In the genomic region with DNA sequence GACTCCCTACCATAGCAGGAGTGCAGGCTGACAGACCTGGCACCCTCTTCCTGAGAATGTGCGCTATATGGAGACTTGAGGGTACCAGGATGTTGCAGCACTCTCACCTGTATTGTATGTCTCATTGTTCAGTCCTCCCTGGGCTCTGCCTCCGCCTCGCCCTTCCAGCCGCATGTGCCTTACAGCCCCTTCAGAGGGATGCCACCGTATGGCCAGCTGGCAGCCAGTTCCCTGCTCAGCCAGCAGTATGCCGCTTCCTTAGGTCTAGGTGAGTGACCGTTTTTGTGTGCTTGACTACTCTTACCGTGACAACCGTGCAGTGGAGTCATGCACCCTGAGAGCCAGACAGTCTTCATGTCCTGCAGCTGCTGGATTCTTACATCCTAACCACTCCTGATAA, we compare ENCODE assay signal across 9 mouse cellular contexts. TPM values are rescaled to one million over a fixed set of nuclear protein-coding genes. Genes with fewer than 3 reads are reported as not detected.
DNase-seq lines count a peak whose midpoint lies in the region; ATAC-seq and TF ChIP-seq lines count a peak whose summit lies in the region.
"Had no signal": no experiment of that assay in that cellular context is flagged by ENCODE, and none has a peak within 500 bp of the region (broad histone marks: within the 10 kb centered on the region; RNA-seq: fewer than 3 reads in every experiment).

No protein-coding gene starts in this region.

- TF ChIP-seq CTCF in stomach, postnatal 0 days (IDR thresholded peaks at IDR 0.05; ENCODE audit: low read depth) = no peak

- no peaks in the 10 kb centered on the region for H3K9me3 ChIP-seq in heart, embryonic 11.5 days (replicated peaks; ENCODE audit: control insufficient read depth, low read length)
- H3K9me3 ChIP-seq in stomach, embryonic 14.5 days (ENCODE audit: control insufficient read depth, low read depth, low read length) = no peaks in the 10 kb centered on the region
- H3K9me3 ChIP-seq in stomach, postnatal 0 days (ENCODE audit: control insufficient read depth, low read length) = no peaks in the 10 kb centered on the region
- no peaks in the 10 kb centered on the region for H3K9me3 ChIP-seq in limb, embryonic 13.5 days
- no peaks in the 10 kb centered on the region for H3K9me3 ChIP-seq in stomach, embryonic 16.5 days (replicated peaks; ENCODE audit: control insufficient read depth, low read length)

- 75% methylated on average over 9 of the region's 9 CpGs for WGBS in heart, embryonic 11.5 days (ENCODE audit: insufficient replicate concordance)
- WGBS in stomach, embryonic 14.5 days = 82% methylated on average over 9 of the region's 9 CpGs
- 73% methylated on average over 9 of the region's 9 CpGs for WGBS in stomach, postnatal 0 days
- WGBS in limb, embryonic 13.5 days = 70% methylated on average over 9 of the region's 9 CpGs
- 70% methylated on average over 9 of the region's 9 CpGs for WGBS in stomach, embryonic 16.5 days

- no peak overlapping the region for H3K4me3 ChIP-seq in heart, embryonic 11.5 days (ENCODE audit: low read depth, low read length)
- 0 out of 2 replicates have a peak overlapping the region, but pooled peaks have one; percentile 97 for H3K4me3 ChIP-seq in stomach, embryonic 14.5 days (ENCODE audit: low read depth, low read length)
- no peak overlapping the region for H3K4me3 ChIP-seq in stomach, postnatal 0 days (ENCODE audit: low read depth, low read length)
- peak overlapping the region; percentile 96 for H3K4me3 ChIP-seq in limb, embryonic 13.5 days
- H3K4me3 ChIP-seq in stomach, embryonic 16.5 days (replicated peaks; ENCODE audit: low read length) = no peak overlapping the region

- peaks cover 30% of the 10 kb centered on the region for H3K4me1 ChIP-seq in heart, embryonic 11.5 days (ENCODE audit: control insufficient read depth, insufficient read depth, low read length)
- peaks cover 26% of the 10 kb centered on the region for H3K4me1 ChIP-seq in stomach, embryonic 14.5 days (ENCODE audit: control insufficient read depth, insufficient read depth, low read length)
- no peaks in the 10 kb centered on the region; the same call in none of the 2 replicates for H3K4me1 ChIP-seq in stomach, postnatal 0 days (replicated peaks; ENCODE audit: control insufficient read depth, insufficient read depth)
- peaks cover 45% of the 10 kb centered on the region for H3K4me1 ChIP-seq in limb, embryonic 13.5 days
- peaks cover 24% of the 10 kb centered on the region for H3K4me1 ChIP-seq in stomach, embryonic 16.5 days (ENCODE audit: control insufficient read depth, insufficient read depth, low read length)

- H3K27ac ChIP-seq in heart, embryonic 11.5 days (ENCODE audit: low read depth, low read length) = no peak overlapping the region
- no peak overlapping the region for H3K27ac ChIP-seq in stomach, embryonic 14.5 days (ENCODE audit: low read length)
- no peak overlapping the region for H3K27ac ChIP-seq in stomach, postnatal 0 days (replicated peaks)
- no peak overlapping the region for H3K27ac ChIP-seq in limb, embryonic 13.5 days
- H3K27ac ChIP-seq in stomach, embryonic 16.5 days (ENCODE audit: low read length) = no peak overlapping the region

- peaks cover 26% of the 10 kb centered on the region for H3K36me3 ChIP-seq in heart, embryonic 11.5 days (ENCODE audit: control insufficient read depth, insufficient read depth, low read length)
- H3K36me3 ChIP-seq in stomach, embryonic 14.5 days (ENCODE audit: control insufficient read depth, insufficient read depth, low read length) = peaks cover 43% of the 10 kb centered on the region
- peaks cover 15% of the 10 kb centered on the region for H3K36me3 ChIP-seq in stomach, postnatal 0 days (ENCODE audit: control insufficient read depth, insufficient read depth, low read length)
- peaks cover 54% of the 10 kb centered on the region for H3K36me3 ChIP-seq in limb, embryonic 13.5 days
- H3K36me3 ChIP-seq in stomach, embryonic 16.5 days (ENCODE audit: control insufficient read depth, insufficient read depth, low read length) = peaks cover 11% of the 10 kb centered on the region; the same call in 1 of the 2 replicates

- no peak for TF ChIP-seq EP300 in stomach, postnatal 0 days (optimal IDR thresholded peaks at IDR 0.05)

- peak overlapping the region; percentile 98 for H3K4me2 ChIP-seq in heart, embryonic 11.5 days
- peak overlapping the region; percentile 91; the same call in 1 of the 2 replicates for H3K4me2 ChIP-seq in stomach, embryonic 14.5 days (replicated peaks; ENCODE audit: low read depth, low read length)
- H3K4me2 ChIP-seq in stomach, postnatal 0 days (replicated peaks; ENCODE audit: low read depth) = no peak overlapping the region
- peak overlapping the region; percentile 95 for H3K4me2 ChIP-seq in limb, embryonic 13.5 days (replicated peaks)
- 0 out of 2 replicates have a peak overlapping the region, but pooled peaks have one; percentile 92 for H3K4me2 ChIP-seq in stomach, embryonic 16.5 days (ENCODE audit: low read depth, low read length)

- DNase-seq in heart, postnatal 14 days = no peak
- no peak for DNase-seq in stomach, postnatal 0 days (ENCODE audit: low spot score)
- no peak for DNase-seq in ovary, postnatal 10 days (ENCODE audit: low spot score)
- no peak for DNase-seq in frontal cortex, postnatal 25 days (ENCODE audit: low spot score in 2 of 2)
- DNase-seq: B cell, adult 2 months had no signal

- ATAC-seq in heart, embryonic 11.5 days (replicated peaks; ENCODE audit: insufficient number of reproducible peaks, low FRiP score, low TSS enrichment) = no peak
- ATAC-seq in stomach, embryonic 14.5 days (ENCODE audit: insufficient number of reproducible peaks, insufficient read depth, low FRiP score, low read depth) = no peak
- ATAC-seq in stomach, postnatal 0 days (ENCODE audit: low FRiP score, low TSS enrichment) = no peak
- ATAC-seq in limb, embryonic 13.5 days (ENCODE audit: low FRiP score, low read depth) = no peak
- ATAC-seq in stomach, embryonic 16.5 days (ENCODE audit: insufficient read depth, low FRiP score) = no peak

- intact Hi-C loops in heart, postnatal 14 days (cut with DNase I) = loop anchor here (2.0 kb wide), 1 partner anchor 13 kb away; no protein-coding TSS in a partner anchor

- no peak overlapping the region for H3K9ac ChIP-seq in heart, embryonic 11.5 days (ENCODE audit: low read depth, low read length)
- no peak overlapping the region for H3K9ac ChIP-seq in stomach, embryonic 14.5 days (replicated peaks; ENCODE audit: low read depth, low read length)
- H3K9ac ChIP-seq in stomach, postnatal 0 days (ENCODE audit: low read length) = no peak overlapping the region
- peak overlapping the region; percentile 97 for H3K9ac ChIP-seq in limb, embryonic 13.5 days
- H3K9ac ChIP-seq in stomach, embryonic 16.5 days (ENCODE audit: low read length) = no peak overlapping the region

- peaks cover 7% of the 10 kb centered on the region; the same call in 1 of the 2 replicates for H3K27me3 ChIP-seq in heart, embryonic 11.5 days (ENCODE audit: control insufficient read depth, insufficient read depth, low read length)
- no peaks in the 10 kb centered on the region for H3K27me3 ChIP-seq in stomach, embryonic 14.5 days (ENCODE audit: control insufficient read depth, insufficient read depth, low read length)
- no peaks in the 10 kb centered on the region for H3K27me3 ChIP-seq in stomach, postnatal 0 days (ENCODE audit: control insufficient read depth, insufficient read depth, low read length)
- peaks cover 10% of the 10 kb centered on the region for H3K27me3 ChIP-seq in limb, embryonic 13.5 days
- H3K27me3 ChIP-seq in stomach, embryonic 16.5 days (ENCODE audit: control insufficient read depth, insufficient read depth, low read length) = peaks cover under 1% of the 10 kb centered on the region; the same call in 1 of the 2 replicates

RNA-seq across cellular contexts. Expression of a gene that starts 3.0 kb away (rescaled TPM):
- polyA plus RNA-seq in heart, embryonic 11.5 days (2014; fragmentation: Nextera tagmentation; extraction: Ambion mirVana) = 3.9 and 4.3 TPM in 2 replicates
- 10 to 100 TPM; 57.3 to 61.8 TPM for total RNA-seq in heart, postnatal 14 days (2021)
- polyA plus RNA-seq in stomach, embryonic 14.5 days (2014; fragmentation: Nextera tagmentation; extraction: Ambion mirVana) = 6.9 and 7.6 TPM in 2 replicates
- polyA plus RNA-seq in stomach, postnatal 0 days (2015; fragmentation: Nextera tagmentation; extraction: Ambion mirVana) = 3.8 and 3.9 TPM in 2 replicates
- polyA plus RNA-seq in limb, embryonic 13.5 days (2015; fragmentation: Nextera tagmentation; extraction: Ambion mirVana) = 11.2 and 11.7 TPM in 2 replicates
- 2.0 and 2.2 TPM in 2 replicates for polyA plus RNA-seq in stomach, embryonic 16.5 days (2015; fragmentation: Nextera tagmentation; extraction: Ambion mirVana)

RNA-seq across cellular contexts. Expression of a gene that starts 14.5 kb away (rescaled TPM):
- polyA plus RNA-seq in heart, embryonic 11.5 days (2014; fragmentation: Nextera tagmentation; extraction: Ambion mirVana) = 495 and 521 TPM in 2 replicates
- 100 to 1,000 TPM; 167 to 177 TPM for total RNA-seq in heart, postnatal 14 days (2021)
- polyA plus RNA-seq in stomach, embryonic 14.5 days (2014; fragmentation: Nextera tagmentation; extraction: Ambion mirVana) = 480 and 596 TPM in 2 replicates
- polyA plus RNA-seq in stomach, postnatal 0 days (2015; fragmentation: Nextera tagmentation; extraction: Ambion mirVana) = 469 and 490 TPM in 2 replicates
- polyA plus RNA-seq in limb, embryonic 13.5 days (2015; fragmentation: Nextera tagmentation; extraction: Ambion mirVana) = 612 and 628 TPM in 2 replicates
- 471 and 493 TPM in 2 replicates for polyA plus RNA-seq in stomach, embryonic 16.5 days (2015; fragmentation: Nextera tagmentation; extraction: Ambion mirVana)

RNA-seq across cellular contexts. Expression of a gene that starts 14.5 kb away (rescaled TPM):
- polyA plus RNA-seq in heart, embryonic 11.5 days (2014; fragmentation: Nextera tagmentation; extraction: Ambion mirVana) = 2.3 and 4.8 TPM in 2 replicates
- total RNA-seq in heart, postnatal 14 days (2021) = 1 to 10 TPM; 2.9 to 3.3 TPM
- polyA plus RNA-seq in stomach, embryonic 14.5 days (2014; fragmentation: Nextera tagmentation; extraction: Ambion mirVana) = 4.6 and 6.1 TPM in 2 replicates
- 1.4 TPM in 2 replicates for polyA plus RNA-seq in stomach, postnatal 0 days (2015; fragmentation: Nextera tagmentation; extraction: Ambion mirVana)
- 6.0 and 6.5 TPM in 2 replicates for polyA plus RNA-seq in limb, embryonic 13.5 days (2015; fragmentation: Nextera tagmentation; extraction: Ambion mirVana)
- polyA plus RNA-seq in stomach, embryonic 16.5 days (2015; fragmentation: Nextera tagmentation; extraction: Ambion mirVana) = 4.2 and 4.3 TPM in 2 replicates

RNA-seq across cellular contexts. Expression of a gene that starts 42.6 kb away (rescaled TPM):
- polyA plus RNA-seq in heart, embryonic 11.5 days (2014; fragmentation: Nextera tagmentation; extraction: Ambion mirVana) = 24.6 and 27.3 TPM in 2 replicates
- total RNA-seq in heart, postnatal 14 days (2021) = 10 to 100 TPM; 18.7 to 19.7 TPM
- 25.2 and 27.8 TPM in 2 replicates for polyA plus RNA-seq in stomach, embryonic 14.5 days (2014; fragmentation: Nextera tagmentation; extraction: Ambion mirVana)
- polyA plus RNA-seq in stomach, postnatal 0 days (2015; fragmentation: Nextera tagmentation; extraction: Ambion mirVana) = 13.9 and 14.0 TPM in 2 replicates
- polyA plus RNA-seq in limb, embryonic 13.5 days (2015; fragmentation: Nextera tagmentation; extraction: Ambion mirVana) = 29.5 and 29.9 TPM in 2 replicates
- 27.0 and 27.9 TPM in 2 replicates for polyA plus RNA-seq in stomach, embryonic 16.5 days (2015; fragmentation: Nextera tagmentation; extraction: Ambion mirVana)

RNA-seq across cellular contexts. Expression of a gene that starts 51.3 kb away (rescaled TPM):
- polyA plus RNA-seq in heart, embryonic 11.5 days (2014; fragmentation: Nextera tagmentation; extraction: Ambion mirVana) = 3.3 and 4.2 TPM in 2 replicates
- 10 to 100 TPM; 15.8 to 19.0 TPM for total RNA-seq in heart, postnatal 14 days (2021)
- 5.7 and 6.8 TPM in 2 replicates for polyA plus RNA-seq in stomach, embryonic 14.5 days (2014; fragmentation: Nextera tagmentation; extraction: Ambion mirVana)
- 2.1 TPM in 2 replicates for polyA plus RNA-seq in stomach, postnatal 0 days (2015; fragmentation: Nextera tagmentation; extraction: Ambion mirVana)
- 2.7 and 3.3 TPM in 2 replicates for polyA plus RNA-seq in limb, embryonic 13.5 days (2015; fragmentation: Nextera tagmentation; extraction: Ambion mirVana)
- polyA plus RNA-seq in stomach, embryonic 16.5 days (2015; fragmentation: Nextera tagmentation; extraction: Ambion mirVana) = 2.9 and 3.2 TPM in 2 replicates

Comparison
In these comparisons a context has a peak if more than half of its experiments do, and no peak if none do; other contexts are left out.
1. H3K4me3 ChIP-seq: peak in stomach, embryonic 14.5 days (single experiment) and limb, embryonic 13.5 days (single experiment); none in heart, embryonic 11.5 days (single experiment), stomach, postnatal 0 days (single experiment) and stomach, embryonic 16.5 days (single experiment).